In the genomic region with DNA sequence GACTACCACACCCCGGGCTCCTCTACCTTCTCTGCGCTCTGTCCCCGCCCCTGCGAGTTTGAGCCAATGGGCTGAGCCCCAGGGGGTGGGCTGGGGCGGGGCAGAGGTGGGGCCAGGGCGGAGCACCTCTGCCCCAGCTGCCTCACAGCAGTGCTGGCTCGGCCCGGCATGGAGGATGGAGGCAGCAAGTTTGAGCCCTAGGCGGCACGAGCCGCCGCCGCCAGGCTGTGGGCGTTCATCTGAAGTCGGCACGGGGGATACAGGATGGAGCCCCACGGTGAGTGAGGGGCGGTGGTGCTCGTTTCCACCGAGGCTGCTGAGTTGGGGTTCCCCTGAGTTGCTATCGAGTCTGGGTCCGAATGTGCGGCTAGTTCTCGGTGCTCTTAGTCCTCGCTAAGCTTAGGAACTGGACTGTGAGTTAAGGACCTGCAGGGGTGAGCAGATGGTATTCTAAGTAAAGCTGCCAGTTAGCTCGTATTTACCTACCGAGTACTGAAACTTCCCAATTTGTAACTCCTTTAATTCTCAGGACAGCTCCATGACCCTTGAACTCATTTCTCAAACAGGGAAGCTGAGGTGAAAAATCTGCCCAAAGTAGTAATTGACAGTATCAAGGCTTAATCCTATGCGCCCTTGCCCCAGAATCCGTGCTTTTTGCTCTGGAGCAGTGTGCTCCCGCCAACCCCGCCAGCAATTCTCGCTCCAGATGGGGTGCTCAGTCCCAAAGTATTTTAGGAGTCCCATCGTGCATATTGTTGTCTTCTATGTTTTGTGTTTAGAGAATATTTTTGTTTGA, we compare ENCODE assay signal across 8 mouse cellular contexts. TPM values are rescaled to one million over a fixed set of nuclear protein-coding genes. Genes with fewer than 3 reads are reported as not detected.
DNase-seq lines count a peak whose midpoint lies in the region; ATAC-seq lines count a peak whose summit lies in the region.

No protein-coding gene starts in this region.

- DNase-seq in CD8-positive naive resting alpha-beta T cell, adult 2 months (ENCODE audit: low read depth in 2 of 2, low spot score in 2 of 2): peak; percentile 59 to 70
- peak; percentile 76 for DNase-seq in c-Kit-negative CD71-positive TER-119-positive erythroid progenitor cells, embryonic 14.5 days (ENCODE audit: low read depth, low spot score)
- peak; percentile 68 for DNase-seq in fibroblast of lung, adult 2 months (ENCODE audit: low read depth)
- peak; percentile 96 for DNase-seq in kidney, postnatal 10 days
- peak; percentile 87 for DNase-seq in liver, embryonic 13.5 days
- peak; percentile 90 for DNase-seq in neural tube, embryonic 10.5 days (ENCODE audit: extremely low spot score, low spot score)

- peak overlapping the region; percentile 82 for H3K4me2 ChIP-seq in heart, embryonic 13.5 days
- peak overlapping the region; percentile 83 for H3K4me2 ChIP-seq in liver, embryonic 13.5 days
- peak overlapping the region; percentile 61 for H3K4me2 ChIP-seq in stomach, embryonic 15.5 days

- H3K9me3 ChIP-seq in heart, embryonic 13.5 days: no peaks in the 10 kb centered on the region
- H3K9me3 ChIP-seq in liver, embryonic 13.5 days (replicated peaks): no peaks in the 10 kb centered on the region
- no peaks in the 10 kb centered on the region for H3K9me3 ChIP-seq in stomach, embryonic 15.5 days

- peaks cover 25% of the 10 kb centered on the region for H3K4me1 ChIP-seq in heart, embryonic 13.5 days
- peaks cover 21% of the 10 kb centered on the region for H3K4me1 ChIP-seq in liver, embryonic 13.5 days (replicated peaks)
- 0 out of 2 replicates have a peak, but pooled peaks cover 5% of the 10 kb centered on the region for H3K4me1 ChIP-seq in stomach, embryonic 15.5 days

- WGBS in heart, embryonic 13.5 days: under 1% methylated on average over 33 of the region's 33 CpGs
- under 1% methylated on average over 33 of the region's 33 CpGs for WGBS in liver, embryonic 13.5 days (ENCODE audit: insufficient replicate concordance)
- WGBS in stomach, embryonic 15.5 days: 2% methylated on average over 33 of the region's 33 CpGs

- H3K9ac ChIP-seq in heart, embryonic 13.5 days: peak overlapping the region; percentile 90
- peak overlapping the region; percentile 72 for H3K9ac ChIP-seq in liver, embryonic 13.5 days
- peak overlapping the region; percentile 34; the same call in 1 of the 2 replicates for H3K9ac ChIP-seq in stomach, embryonic 15.5 days

- no peaks in the 10 kb centered on the region for H3K27me3 ChIP-seq in heart, embryonic 13.5 days (replicated peaks)
- no peaks in the 10 kb centered on the region for H3K27me3 ChIP-seq in liver, embryonic 13.5 days
- no peaks in the 10 kb centered on the region for H3K27me3 ChIP-seq in stomach, embryonic 15.5 days (replicated peaks)

- peak overlapping the region; percentile 76 for H3K4me3 ChIP-seq in heart, embryonic 13.5 days
- H3K4me3 ChIP-seq in liver, embryonic 13.5 days (replicated peaks): peak overlapping the region; percentile 70
- H3K4me3 ChIP-seq in stomach, embryonic 15.5 days (replicated peaks): peak overlapping the region; percentile 58

- H3K36me3 ChIP-seq in heart, embryonic 13.5 days: no peaks in the 10 kb centered on the region
- H3K36me3 ChIP-seq in liver, embryonic 13.5 days: no peaks in the 10 kb centered on the region
- no peaks in the 10 kb centered on the region for H3K36me3 ChIP-seq in stomach, embryonic 15.5 days

- H3K27ac ChIP-seq in heart, embryonic 13.5 days (replicated peaks): peak overlapping the region; percentile 82
- H3K27ac ChIP-seq in liver, embryonic 13.5 days: no peak overlapping the region
- peak overlapping the region; percentile 12; the same call in 1 of the 2 replicates for H3K27ac ChIP-seq in stomach, embryonic 15.5 days

- ATAC-seq in heart, embryonic 13.5 days (ENCODE audit: extremely low read depth, insufficient number of reproducible peaks, low FRiP score, low TSS enrichment): peak; percentile 100
- peak; percentile 100 for ATAC-seq in liver, embryonic 13.5 days (ENCODE audit: low read depth)
- ATAC-seq in stomach, embryonic 15.5 days (ENCODE audit: insufficient read depth, low FRiP score, low read depth): peak; percentile 100

RNA-seq across cellular contexts. Expression of gene Arhgap29, which starts 15.5 kb away (rescaled TPM):
- polyA plus RNA-seq in heart, embryonic 13.5 days (2015; fragmentation: Nextera tagmentation; extraction: Ambion mirVana): 46.3 and 47.2 TPM in 2 replicates
- polyA plus RNA-seq in liver, embryonic 13.5 days (2015; fragmentation: Nextera tagmentation; extraction: Ambion mirVana): 5.2 and 6.6 TPM in 2 replicates
- polyA plus RNA-seq in stomach, embryonic 15.5 days (2015; fragmentation: Nextera tagmentation; extraction: Ambion mirVana): 39.4 and 42.8 TPM in 2 replicates

Comparison
In these comparisons a context has a peak if more than half of its experiments do, and no peak if none do; other contexts are left out.
1. H3K9ac ChIP-seq: peak in every context shown above with its lines; median percentile 90 in heart, embryonic 13.5 days; 72 in liver, embryonic 13.5 days; 34 in stomach, embryonic 15.5 days.